Mouse (Mus musculus): ENCODE results near the gene Igfbp5.

Igfbp5 gene

DNA sequence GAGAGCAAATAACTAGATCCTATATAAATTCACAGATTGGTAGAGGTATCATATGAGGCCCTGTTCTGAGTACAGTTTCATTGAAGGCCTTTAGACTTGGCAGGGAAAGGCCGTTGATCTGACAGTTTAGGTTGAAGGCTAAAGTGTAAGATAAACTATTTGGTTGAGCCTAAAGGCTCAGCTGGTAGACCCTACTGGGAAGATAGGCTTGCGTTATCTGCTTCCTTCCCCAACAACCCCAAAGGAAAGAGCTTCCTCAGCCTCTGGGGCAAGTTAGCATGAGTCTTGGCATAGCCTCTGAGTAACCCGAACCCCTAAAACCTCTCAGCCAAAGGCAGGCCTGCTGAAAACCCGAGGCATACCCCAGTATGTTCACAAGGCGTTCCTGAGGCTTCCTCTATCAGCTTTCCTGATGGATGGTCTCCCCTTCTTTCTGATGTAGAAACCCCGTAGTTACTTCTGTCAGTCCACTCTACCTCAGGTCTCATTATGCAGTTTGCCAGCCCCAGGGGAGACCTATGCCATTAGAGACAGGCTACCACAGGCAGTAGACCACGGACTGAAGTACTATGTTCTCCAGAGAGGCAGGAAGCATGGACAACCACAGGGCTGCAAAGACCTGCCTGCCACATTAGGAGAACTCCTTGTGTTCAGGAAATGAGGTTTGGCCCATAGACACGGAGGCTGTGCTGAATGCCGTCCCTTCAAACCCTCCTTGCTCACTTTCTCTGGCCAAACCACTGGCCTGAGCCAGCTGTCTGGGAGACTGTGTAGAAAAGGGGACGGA, 6.1 kb downstream of the Igfbp5 start:
- no peak for DNase-seq

DNA sequence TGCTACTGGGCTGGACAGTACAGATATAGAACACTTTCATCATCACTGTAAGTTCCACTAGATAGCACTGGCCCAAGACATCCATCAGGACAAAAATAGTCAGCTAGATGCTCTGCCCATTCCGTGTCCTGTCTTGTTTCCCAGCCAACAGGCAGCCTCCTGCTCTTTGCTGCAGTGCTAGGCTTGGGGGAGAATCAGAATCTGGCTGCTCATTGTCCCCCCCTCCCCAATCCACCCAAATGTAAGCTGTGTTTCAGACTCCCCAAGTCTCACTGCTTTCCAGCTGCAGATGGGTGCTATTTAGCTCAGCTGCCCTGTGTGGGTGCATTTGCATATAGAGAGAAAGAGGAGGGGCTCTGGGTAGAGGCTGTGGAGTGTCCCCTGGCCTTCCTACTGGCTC, 7.3 kb downstream of the Igfbp5 start:
- DNase-seq = no peak

DNA sequence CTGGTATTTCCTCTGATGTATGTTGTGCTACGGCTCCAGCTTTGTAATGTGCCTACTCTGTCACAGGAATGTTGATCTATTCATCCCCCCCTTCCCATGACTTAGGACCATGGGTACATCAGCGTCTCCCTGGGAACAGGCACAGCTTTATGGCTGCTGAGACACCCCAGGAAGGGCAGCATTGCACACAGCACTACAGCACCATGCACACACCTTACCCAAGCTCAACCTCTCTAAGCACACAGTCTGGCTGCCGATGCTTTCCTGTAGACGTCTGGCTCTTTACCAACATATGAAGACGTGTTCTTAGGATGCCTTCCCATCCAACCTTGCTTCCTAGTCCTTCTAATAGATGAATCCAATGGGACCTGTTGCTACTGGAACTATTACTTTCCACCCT, 8.3 kb downstream of the Igfbp5 start:
- no peak for DNase-seq

DNA sequence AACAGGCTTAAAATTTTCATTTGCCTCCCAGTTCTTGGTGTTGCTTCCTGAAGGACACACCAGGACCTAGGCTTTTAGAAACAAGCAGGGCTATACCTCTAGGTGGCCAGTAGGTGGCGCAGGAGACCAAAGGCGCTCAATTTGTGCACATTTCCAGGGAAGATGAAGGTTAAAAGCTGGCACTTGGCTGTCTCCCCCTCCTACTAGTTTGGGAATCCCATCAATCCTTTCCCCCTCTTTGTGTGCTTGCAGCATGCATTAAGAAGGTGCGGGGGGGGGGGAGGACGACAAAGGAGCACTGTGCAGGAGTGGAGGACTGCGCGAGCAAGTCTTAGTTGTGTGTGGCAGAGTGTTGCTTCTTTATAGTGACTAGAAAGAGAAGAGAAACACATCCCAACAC, 8.8 kb downstream of the Igfbp5 start:
- DNase-seq = peak; percentile 42 to 58

DNA sequence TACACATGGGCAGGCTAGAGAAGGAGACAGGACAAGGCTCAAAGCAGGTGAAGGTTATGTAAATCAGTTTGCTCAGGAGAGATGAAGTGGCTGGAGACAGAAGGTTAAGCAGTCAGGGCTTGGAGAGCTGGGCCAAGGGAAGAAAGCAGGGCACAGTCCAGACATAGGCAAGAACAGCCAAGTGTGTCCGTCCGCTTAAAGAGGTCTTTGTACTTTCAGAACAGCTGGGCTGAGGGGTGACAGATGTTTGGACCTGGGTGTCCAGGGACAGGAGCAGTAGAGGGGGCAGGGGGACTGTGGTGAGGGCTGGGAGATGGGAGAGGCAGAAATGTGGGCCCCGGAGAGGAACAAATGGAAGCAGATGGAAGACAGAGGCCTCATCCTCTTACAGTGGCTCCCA, 10.4 kb downstream of the Igfbp5 start:
- no peak for DNase-seq

DNA sequence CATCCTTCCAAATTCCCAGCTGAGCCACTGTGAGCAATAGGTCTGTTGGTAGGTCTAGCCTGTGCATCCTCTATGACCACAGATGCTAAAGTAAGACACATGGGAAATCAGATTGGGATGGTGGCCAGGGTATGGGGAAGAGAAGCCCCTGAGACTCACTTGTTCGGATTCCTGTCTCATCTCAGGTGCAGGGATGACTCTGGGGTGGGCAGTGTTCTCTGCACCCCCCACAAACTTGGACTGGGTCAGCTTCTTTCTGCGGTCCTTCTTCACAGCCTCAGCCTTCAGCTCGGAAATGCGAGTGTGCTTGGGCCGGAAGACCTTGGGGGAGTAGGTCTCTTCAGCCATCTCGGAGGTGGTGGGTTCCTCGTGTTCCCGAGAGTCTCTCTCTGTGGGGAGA, 11.0 kb downstream of the Igfbp5 start:
- DNase-seq = no peak

DNA sequence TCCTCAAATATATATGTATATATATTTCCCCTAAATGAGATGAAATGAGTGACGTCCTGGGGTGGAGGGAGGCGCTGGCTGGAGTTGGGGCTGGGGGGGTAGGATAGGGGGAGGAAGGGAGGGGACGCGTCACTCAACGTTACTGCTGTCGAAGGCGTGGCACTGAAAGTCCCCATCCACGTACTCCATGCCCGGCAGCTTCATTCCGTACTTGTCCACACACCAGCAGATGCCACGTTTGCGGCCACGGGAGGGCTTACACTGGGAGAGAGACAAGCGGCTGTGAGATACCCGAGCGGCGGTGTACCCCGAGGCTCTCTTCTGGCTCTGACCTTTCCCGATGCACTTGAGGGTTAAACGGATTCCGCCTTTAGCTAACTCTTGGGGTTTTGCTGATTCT, 12.4 kb downstream of the Igfbp5 start:
- DNase-seq = no peak

DNA sequence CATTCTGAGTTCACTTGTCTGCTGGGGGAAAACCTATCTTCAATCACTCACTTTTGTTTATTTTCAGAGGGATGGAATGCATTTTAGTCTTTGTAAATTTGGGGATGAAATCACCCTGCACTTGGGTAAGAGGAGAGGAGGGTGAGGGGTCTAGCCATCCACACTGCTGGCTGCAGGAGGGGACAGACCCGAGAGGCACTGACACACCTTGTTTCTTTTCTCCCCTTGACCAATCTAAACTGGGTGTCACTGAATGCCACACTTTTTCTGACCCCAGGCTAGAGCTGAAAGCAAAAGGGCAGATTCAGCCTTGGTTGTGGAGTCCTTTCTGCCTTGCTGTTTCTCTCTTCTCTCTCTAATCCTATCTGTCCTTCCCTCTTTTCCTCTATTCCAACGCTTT, 13.0 kb downstream of the Igfbp5 start:
- no peak for DNase-seq

DNA sequence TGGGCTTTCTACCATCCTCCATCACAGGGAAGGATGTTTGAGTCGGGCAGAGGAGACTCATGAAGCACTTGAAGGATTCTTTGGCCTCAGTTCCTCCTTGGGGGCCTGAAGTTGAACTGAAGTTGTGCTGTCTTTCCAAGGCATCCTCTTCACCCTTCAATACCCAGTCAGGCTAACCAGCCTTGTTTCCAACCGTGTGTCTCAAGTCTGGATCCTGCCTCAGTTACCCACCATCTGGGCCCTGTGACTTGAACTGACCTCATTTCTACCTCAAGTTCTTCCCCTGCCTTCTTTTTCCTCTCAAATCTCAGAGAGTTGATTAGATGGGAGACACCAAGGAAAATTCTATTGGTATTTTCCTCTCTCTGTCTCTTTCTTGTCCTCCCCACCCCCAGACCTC, 14.2 kb downstream of the Igfbp5 start:
- DNase-seq = no peak

DNA sequence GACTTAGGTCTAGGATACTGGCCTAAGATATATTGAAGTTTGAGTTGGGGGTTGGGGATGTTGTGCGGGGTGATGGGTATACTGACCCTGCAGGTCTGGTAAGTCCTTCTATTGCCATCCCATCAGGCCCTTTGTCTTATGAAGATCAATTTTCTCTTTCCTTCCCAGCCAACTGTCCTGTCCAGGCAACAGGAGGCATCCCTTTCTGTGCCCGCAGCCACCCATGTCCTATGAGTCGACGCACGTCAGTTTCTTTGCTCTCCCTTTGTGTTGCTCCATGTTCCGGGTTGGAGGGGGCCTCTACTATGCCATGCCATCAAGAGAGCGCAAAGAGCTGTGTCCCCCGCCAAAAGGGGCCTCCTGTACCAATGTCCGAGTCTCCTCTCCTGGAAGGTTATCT, 14.7 kb downstream of the Igfbp5 start:
- no peak for DNase-seq

DNA sequence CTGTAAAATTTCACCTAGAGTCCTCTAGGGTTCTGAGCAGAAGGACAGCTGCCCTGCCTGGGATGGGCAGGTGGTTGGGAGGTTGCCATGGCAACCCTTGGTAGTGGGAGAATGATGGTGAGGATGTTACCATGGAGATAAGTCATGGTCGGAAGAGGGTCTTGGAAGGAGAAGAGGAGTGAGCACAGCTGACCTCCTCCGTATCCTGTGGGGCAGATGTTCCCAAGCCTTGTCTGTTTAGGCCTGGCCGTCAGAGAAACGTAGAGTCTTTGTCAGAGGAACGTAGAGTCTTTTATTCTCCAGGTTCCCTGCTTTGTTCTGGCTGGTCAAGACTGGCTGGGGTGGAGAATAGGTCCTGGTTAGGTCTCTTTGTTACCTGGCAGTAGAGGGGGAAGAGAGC, 15.8 kb downstream of the Igfbp5 start:
- DNase-seq = no peak

DNA sequence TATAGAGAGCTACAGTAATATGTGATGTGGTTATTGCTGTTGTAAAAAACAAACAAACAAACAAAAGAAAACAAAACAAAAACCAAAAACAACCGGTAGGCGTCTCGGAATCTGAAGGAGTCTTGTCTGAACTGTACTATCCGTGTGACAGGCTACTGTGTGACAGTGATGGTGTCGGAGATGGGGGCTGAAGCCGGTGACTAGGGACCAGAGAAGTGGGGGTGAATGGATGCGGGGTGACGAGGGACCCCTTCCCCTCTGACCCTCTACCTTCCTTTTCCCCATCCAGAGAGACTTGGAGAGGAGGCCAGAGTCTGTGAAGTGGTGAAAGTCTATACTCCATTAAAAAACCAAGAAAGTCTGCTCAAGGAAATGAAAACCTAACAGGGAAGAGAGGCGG, 16.4 kb downstream of the Igfbp5 start:
- DNase-seq = no peak

DNA sequence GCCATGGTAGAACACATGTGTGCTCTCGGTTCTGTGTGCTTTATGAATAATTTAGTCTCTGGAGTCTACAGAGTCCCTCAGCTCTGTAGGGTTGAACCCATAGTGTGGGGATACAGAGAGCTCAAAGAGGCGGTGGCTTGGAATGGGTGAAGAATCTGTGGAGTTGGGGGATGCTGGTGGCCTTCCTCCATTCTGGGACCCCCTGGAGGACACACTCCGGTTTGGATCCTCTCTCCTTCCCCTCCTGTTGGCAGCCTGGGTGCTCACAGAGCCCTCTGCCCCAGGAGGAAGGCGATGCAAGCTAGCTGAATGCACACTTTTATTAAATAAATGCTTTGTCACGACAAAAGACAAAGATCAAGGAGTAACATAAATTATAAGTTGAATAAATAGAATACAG, 17.1 kb downstream of the Igfbp5 start:
- no peak for DNase-seq

DNA sequence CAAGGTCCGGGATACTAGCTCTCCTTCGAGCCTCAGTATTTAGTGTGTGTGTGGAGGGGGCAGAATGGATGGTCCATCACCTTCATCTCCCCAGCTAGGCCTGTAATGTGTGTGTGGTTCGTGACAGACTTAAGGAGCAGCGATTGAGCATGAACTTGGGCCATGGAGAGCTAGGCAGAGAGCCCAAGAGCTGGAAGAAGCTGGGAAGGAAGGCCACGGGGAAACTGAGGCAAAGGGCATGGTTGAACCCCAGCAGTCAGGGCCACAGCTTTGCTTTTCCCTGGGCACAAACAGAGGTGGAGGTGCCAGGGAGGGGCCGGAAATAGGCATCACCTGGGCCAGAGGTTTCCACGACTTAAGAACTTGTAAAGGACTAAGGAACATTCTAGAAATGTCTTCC, 17.5 kb downstream of the Igfbp5 start:
- no peak for DNase-seq

DNA sequence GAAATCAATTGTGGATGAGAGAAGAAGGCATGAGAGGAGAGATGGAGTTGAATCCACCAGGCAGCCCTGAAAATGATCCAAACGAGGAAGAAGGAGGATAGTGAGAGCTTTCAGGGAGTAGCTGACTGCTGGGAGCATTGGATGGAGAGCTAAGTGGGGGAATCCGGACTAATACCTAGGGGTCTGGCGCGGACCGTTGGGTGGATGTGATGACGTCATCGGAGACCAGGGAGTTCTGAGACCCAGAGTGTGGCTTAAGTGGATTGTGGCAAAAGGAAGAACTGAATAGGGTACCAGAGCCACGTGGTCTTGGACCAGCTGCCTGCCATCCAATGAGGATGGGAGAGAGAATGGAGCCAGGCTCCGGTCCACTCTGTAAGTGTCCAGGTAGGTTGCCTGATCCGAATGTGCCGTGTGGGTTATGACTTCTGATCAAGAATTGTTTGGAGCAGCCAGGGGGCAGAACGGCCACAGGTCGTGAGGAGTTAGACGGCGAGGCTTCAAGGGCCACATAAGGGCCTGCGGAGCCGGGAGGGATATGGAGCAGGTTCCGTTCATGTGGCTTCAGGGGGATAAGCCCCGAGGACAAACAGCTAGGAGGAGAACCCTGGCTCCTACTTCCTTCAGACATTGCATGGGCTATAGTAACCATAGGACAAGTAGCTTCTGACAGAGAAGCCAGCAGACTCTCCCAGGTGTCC, 18.3 kb downstream of the Igfbp5 start:
- DNase-seq = no peak

DNA sequence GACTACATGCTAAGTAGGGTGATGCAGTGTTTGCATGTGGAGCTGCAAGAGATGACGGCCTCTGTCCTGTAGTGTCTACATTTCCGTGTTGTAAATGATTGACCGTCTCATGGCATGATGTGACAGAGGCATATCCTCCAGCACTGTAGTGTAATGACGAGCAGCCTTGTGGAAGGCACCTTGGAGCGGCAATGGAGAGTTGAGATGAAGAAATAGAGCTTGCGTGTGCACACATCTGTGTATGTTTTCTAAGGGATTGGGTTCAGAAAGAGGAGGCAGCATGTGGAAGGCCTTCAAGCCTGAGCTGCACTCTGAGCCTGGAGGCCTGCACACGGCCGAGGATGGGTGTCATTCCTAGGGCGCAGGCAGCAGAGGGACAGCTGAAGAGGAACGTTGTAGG, 19.0 kb downstream of the Igfbp5 start:
- DNase-seq = no peak

DNA sequence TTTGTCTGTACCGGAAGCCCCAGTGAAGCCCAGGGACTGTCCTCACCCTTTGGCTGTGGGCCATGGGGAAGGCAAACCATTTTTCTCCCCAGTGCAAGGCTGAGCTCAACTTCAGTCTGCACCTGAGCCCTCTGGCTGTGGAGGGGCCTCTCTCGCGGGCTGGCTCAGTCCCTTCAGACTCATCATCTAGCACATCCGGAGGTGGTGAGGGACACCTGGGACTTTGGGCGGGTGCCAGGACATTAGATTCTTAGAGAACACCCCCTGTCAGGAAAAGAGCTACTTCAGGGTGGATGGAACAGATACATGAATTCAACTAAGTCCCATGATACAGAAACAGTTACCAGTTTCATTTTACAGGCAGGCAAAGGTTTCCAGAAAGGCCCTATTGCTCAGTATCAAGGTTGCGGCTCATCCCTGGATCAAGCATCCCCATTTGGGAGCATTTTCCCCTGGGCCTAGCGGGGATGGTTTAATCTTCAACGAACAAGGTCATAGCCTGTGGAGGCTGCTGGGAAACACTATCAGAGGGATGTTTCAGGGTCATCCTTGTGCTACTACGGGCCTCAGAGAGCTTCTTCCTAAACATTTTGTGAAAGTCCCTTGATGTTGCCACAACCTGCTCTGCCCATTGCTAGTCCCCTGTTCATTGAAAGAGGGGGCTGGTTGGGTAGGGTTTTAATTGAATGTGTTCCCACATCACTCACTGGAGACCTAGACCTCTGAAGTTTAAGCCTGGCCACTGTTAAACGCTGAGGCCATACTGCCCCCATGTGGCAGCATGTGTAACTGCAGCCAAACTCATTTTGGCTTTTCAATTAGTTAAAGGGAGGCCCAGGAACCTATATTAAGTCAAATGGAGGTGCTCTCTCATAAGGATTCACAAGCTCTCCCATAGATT, 20.1 kb downstream of the Igfbp5 start:
- no peak for DNase-seq

DNA sequence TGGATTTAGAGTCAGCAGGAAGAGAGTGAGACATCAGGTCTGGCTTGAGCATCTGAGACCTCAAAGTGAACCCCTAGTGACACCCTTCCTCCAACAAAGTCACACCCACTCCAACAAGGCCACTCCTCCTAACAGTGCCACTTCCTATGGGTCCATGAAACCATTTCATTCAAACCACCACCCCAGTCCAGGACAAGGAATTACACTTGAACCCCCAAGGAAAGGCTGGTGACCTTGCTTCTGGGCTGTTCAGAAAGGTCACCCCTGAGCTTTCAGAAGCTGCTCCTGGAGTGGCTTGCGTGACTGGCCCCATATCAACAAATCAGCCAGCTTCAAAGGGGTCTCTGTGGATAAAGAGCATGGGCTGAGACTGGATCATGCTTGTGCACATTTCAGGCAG, 20.9 kb downstream of the Igfbp5 start:
- DNase-seq = no peak

DNA sequence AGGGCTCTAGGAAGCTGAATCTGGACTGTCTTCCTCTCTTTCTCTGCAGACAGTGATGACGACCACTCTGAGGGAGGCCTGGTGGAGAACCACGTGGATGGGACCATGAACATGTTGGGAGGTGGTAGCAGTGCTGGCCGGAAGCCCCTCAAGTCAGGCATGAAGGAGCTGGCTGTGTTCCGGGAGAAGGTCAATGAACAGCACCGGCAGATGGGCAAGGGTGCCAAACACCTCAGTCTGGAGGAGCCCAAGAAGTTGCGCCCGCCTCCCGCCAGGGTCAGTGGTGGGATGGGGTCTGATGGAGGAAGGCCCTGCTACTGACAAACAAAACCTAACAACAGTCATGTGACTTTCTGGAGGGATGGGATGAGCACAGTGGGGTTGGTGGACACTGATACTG, 25.6 kb downstream of the Igfbp5 start:
- no peak for DNase-seq

DNA sequence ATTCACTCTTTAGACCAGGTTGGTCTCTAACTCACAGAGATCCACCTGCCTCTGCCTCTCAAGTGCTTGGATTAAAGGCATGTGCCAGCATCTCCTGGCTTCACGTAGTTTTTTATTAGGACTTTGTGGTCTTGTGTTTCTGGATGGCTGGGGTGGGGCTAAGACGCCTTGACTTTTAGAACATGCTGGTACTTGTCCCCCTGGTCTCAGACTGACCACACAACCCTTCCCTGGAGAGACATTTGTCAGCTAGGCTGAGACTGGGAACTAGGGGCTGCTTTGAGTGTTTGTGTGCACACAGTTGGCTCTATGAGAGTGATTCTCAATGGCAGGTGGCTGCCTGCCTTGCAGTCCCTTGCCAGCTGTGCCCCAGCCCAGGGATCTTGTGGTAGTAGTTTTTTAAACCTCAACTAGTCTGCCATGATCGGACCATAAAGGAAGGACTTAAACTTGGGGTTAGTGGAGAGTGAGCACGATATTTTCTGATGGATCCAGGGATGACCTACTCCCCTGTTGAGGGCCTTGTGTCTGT, 26.8 kb downstream of the Igfbp5 start:
- no peak for DNase-seq

DNA sequence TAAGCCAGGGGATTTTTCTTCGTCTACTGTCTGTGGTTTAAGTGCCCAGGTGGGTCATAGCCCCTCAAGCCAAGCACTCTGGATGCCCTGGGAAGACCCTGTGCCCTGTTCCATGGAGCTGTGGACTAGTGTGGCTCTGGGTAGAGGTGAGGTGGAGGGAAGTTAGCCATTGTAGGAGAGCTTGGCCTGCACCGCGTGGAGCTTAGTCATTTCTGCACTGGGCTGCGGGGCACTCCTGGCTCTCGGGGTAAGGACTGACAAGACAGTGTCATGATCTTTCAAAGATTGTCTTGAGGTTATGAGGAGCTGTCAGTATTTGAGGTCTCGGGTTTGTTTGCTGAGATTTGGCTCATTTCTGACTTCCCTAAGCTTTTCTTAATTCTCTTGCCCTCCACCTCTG, 30.0 kb downstream of the Igfbp5 start:
- DNase-seq = no peak

DNA sequence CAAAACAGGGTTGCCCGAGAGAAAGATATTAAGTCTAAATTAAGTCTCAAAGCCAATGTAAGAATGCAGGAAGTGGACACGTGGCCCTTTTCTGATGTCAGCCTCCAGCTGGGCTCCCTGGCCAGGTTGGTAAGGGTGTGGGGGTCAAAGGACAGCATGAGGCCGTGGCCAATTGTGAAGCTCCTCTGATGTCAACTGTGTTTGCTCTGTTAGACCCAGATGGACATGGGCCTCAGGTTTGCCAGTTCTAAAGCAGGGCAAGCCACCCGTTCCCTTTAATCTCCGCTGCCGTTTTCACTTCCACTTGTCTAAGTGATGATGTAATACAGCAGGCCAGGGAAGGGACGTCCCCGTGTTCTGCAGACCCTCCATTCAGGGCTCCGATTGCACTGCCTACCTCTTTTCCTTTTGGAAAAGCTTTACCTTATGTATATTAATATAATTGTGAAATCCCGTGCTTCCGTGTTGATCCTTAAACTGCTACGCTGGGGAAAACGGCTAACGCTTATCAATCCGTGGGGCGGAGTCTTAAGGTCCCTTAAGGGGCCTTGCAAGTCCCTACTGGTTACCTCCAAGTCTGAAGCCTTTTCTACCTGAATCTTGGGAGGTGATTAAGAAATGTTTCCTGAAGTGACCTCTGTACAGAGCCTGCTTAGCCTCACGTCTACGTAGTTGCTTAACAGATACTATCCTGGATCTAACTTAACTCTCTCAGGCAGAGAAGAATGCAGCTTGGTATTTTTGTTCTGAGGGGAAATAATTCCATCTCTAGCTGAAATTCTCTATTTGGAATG, 31.8 kb downstream of the Igfbp5 start:
- DNase-seq = no peak

DNA sequence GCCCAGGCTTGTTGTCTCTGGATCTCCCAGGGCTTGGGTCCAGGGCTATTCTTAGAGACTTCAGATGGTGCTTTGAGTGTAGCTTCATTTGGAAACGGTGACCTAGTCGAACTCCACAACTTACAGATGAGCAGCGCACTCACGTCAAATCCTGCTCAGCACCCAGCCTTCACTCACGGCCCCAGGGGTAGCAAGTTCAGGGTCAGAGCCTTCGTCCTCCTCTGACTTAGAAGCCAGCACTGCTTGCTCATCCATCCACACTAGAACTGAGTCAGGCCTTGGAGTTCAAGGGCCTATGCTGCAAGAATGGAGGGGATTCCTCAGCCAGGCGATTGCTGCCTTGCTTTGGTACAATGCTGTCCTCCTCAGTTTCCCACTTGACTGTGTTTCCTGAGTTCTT, 34.9 kb downstream of the Igfbp5 start:
- DNase-seq = no peak
